Mouse (Mus musculus) gonadal fat pad, adult 2 months (tissue): ENCODE results near the gene Rex2. TPM values are rescaled to one million over a fixed set of nuclear protein-coding genes. Genes with fewer than 3 reads are reported as not detected.
"Not testable (repeated sequence)": the region's sequence is repeated elsewhere in the genome, so short reads cannot be mapped to it uniquely, and the experiment has no call there.

Experiments
- DNase-seq: peaks from one replicate; pipeline ENCODE4 v3.0.0-alpha.2; 2012; ENCODE audit warnings: low read depth
- polyA plus RNA-seq: library from polyadenylated mRNA; depleted of rRNA; stranded (reverse); fragments of >200 nt; gene quantifications from 2 replicates; pipeline ENCODE4 v1.2.3, GENCODE M21; 2012; rRNA removed

Rex2 gene
- polyA plus RNA-seq = not detected in 2 replicates

DNA sequence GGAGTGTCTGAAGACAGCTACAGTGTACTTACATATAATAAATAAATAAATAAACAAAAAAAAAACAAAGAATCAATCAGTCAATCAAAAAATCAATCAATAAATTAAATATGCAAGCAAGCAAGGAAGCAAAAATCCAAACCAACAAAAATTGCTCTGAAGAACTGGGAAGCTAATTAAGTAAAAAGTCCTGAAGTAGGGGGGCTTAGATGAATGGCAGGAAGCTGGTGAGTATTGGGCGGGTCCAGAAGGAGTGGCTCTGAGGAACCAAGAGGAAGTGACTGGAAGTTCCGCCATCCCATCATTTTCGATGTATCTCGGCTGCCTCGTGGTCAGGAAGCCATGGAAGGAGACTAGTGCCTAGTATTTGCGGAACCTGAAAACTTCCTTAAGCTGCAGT is at the start of gene Rex2:
Gene Rex2, plus strand, starts transcription at position 301 of the 400 bp plus-strand sequence.
- DNase-seq = not testable (repeated sequence)

DNA sequence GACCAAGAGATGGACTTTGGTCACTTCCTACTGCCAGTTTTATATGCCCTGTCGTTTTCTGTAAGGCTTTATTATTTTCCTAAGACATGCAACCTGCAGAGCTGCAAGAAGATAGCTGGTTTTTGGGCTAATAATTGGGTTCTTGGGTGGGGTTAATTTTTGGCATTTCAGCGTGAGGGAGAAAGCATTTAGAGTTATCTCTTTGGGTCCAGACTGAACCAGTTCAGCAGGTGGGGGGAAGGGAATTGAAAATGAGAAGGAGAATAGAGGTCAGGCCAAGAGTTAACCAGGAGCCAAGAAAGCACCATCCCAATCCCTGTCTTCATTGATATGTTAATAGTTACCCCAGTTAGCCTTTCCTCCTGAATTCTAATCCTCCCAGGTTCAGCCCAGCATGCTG is 45.1 kb upstream of the Rex2 start:
- not testable (repeated sequence) for DNase-seq

DNA sequence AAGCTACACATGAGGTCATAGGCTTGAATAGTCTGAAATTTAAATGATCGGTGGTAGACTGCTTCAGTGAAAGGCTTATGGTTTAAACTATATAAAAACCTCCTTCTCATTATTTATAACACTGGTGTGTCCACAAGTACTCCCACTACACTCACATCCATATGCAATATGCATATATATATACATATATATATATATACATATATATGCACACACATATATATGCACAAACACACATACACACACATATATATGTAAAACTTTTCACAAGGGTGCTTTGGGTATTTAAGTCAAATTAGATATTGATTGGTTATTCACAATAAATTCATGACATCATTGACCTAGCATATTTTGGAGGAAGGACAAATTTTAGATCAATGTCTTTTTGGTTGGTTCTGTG is 3.2 kb upstream of the Rex2 start:
- not testable (repeated sequence) for DNase-seq

DNA sequence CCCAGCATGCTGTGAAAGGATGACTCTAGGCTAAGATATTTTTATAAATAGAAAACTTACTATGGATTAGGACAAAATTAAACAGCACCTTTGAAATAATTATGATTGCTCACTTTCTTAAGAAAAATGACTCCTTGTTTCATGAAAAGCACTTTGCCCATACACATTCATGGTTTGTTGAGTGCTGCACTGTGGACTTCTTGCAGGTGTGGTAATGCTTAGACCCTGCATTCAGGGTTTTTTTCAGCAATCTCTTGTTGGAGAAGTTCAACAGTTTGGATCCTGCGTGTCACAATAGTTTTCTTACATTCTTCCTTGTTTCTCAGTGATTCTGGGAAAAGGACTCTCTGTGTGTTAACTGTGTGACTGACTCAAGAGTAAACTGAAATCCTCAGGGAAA is 4.7 kb downstream of the Rex2 start:
- not testable (repeated sequence) for DNase-seq

DNA sequence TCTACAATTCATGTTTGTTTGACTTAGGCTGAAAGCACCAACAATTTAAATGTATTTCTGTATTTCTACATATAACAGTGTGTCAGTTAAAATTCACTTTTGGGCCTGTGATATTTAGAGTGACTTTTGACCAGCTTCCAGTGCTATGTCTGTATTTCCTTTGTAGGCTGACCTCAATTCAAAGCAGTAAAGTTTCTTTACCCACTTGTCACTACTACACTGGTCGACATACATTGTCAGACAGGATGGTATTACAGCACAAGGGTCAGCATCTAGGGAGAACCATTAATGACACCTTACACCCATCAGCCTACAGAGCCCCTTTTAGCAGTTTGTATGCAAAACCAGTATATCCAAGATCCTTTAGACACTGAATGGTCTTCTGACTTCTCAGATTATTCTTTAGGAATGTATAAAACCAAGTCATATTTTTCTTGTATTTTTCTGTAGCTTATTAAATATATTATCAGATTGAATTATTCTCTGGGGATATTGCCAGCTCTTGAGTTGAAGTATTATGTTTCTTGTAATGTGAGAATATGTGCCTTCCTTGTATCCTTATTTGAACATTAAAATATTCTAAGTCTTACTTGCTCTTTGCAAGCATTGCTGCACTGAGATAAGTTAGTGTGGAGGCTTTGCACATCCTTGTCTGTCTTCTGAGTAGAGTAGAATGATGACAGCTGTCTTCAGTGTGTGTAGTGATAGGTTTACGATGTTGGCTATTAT is 9.8 kb downstream of the Rex2 start:
- DNase-seq = not testable (repeated sequence)

DNA sequence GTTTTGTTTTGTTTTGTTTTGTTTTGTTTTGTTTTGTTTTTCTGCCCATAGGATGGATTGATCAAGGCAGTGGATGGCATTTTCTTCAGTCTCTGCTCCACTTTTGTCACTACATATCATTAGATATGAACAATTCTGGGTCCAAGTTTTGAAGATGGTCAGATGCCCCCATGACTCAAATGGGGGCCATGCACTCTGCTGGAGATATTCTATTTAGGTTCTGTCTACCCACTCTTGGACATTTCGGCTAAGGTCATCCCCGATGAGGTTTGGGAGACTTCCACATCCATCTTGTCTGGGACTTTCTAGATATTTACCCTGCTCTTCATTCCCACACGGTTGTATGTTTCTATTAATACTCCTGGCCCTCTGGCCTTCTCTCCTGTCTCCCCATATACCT is 42.1 kb downstream of the Rex2 start:
- not testable (repeated sequence) for DNase-seq

DNA sequence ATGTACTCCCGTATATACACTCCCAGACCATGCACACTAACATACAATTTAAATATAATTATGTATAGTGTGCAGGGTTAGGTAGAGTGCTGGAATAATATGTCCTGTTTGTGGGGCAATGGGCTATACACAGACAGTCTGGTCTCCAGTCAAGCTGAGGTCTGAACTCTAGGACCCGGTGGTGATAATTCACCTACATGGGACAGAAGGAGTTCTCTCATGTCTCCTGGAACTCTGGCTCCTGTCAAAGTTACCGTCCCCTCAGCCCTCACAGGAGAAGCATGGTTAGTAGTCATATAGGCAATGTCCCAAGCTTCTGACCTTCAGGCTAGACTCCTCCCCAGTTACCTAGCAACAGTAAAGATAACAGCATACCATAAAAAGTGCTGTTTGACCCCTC is 44.2 kb downstream of the Rex2 start:
- not testable (repeated sequence) for DNase-seq

DNA sequence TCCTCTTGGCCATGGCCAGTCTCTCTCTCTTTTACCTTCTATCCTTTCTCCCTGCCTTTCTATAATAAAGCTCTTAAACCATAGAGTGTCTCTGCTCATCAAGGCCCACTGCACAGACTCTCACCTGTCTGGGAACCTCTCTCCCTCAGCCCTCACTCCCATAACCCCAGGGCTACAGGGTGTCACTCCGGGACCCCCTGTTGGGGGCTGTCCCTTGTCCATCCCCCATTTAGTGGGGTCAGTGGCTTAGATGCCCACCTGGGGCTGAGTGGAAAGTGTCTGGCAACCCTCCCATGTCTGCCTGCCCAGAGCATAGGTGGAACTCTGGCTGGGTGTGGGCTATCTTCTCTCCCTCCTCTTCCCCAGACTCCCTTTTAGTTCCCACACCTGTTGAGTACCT is 44.7 kb downstream of the Rex2 start:
- not testable (repeated sequence) for DNase-seq

DNA sequence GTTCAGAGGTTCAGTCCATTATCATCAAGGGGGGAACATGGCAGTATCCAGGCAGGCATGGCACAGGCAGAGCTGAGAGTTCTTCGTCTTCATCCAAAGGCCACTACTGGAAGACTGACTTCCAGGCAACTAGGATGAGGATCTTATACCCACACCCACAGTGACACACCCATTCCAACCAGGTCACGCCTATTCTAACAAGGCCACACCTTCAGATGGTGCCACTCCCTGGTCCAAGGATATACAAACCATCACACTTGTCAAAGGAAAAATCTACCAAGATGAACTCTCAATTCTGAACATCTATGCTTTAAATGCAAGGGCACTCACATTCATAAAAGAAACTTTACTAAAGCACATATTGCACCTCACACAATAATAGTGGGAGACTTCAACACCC is 74.0 kb downstream of the Rex2 start:
- DNase-seq = not testable (repeated sequence)

DNA sequence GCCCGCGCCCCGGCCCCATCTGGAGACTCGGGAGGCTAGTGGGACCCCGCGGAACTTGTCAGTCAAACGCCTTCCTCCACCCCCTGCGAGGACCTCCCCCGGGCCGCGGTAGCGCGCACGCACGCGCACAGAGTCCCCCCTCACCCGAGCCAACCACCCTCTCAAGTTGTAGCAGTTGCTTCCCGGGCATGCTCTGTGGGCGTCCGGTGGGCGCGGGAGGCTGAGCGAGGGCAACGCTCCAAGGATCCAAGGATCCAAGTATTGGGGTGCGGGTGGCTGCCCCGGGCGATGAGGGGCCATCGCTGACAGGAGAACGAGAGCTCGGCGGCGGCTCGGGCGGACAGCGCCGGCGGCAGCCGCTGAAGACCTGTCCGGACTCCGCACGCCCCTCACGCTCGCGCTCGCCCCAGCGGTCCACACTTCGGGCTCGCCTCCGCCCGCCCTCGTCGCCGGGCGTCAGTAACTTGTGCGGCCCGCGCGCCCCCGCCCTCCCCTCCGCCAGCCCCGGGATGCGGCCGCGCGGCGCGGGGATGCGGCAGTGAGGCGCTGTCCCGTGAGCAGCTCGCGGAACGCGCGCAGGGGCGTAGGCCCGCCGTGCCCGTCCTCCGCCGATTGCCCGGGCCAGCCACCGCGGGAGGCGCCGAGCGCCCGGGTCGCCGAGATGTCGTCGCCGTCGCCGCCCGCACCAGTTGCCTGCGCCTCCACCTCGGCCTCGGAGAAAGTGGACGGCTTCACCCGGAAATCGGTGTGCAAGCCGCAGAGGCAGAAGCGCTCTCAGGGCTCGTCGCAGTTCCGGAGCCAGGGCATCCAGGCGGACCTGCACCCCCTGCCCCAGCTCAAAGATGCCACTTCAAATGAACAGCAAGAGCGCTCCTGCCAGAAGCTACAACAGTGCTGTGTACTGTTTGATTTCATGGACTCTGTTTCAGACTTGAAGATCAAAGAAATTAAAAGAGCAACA is 80.3 kb downstream of the Rex2 start:
- not testable (repeated sequence) for DNase-seq

DNA sequence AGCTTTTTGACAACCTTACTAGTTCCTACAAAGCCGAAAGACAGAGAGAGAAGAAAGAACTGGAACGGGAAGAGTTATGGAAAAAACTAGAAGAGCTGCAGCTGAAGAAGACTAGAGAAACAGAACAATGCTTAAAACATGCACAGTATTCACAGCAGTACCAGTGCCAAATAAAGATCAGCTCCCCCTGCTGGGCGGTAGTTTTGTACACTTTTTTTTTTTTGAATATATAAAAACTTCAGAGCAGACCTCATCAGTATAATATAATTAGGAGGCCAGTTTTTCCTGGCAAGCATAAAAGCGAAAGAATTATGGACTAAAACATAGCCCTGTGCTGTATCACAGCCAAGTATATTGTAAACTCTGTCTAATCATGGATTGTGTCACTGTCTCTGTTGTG is 82.2 kb downstream of the Rex2 start:
- DNase-seq = not testable (repeated sequence)

Other genes starting within 250 kb of the Rex2 start
- gene Gm21411, start 112.3 kb upstream of the Rex2 start, polyA plus RNA-seq = not detected in 2 replicates
- gene Zfp989, start 49.9 kb upstream of the Rex2 start, polyA plus RNA-seq = not detected in 2 replicates
- gene Zfp991, start 110.2 kb downstream of the Rex2 start, polyA plus RNA-seq = 0.41 and 0.55 TPM in 2 replicates